Mouse (Mus musculus) heart, postnatal 0 days (tissue): ENCODE data around the gene Adat1.

Experiments used
- CTCF ChIP-seq: IDR thresholded peaks from 2 replicates; pipeline ENCODE4 v1.5.1; 2016; ENCODE audit warnings: antibody characterized with exemption, control low read depth, low read depth
- EP300 ChIP-seq: IDR thresholded peaks from 2 replicates; pipeline ENCODE4 v1.6.1; 2016; ENCODE audit warnings: antibody characterized with exemption, low read depth

GRCm38 (mm10) chr8:112005601-112006000 lies 13.5 kb upstream of the Adat1 start:
- TF ChIP-seq CTCF: no peak
- no peak for TF ChIP-seq EP300
